Mouse (Mus musculus) liver, adult 2 months (tissue): ENCODE data around the gene 2210011C24Rik.

Experiments
- CTCF ChIP-seq: fragments of 200-500 bp; IDR thresholded peaks from 2 replicates; pipeline ENCODE4 v1.5.1; 2011; ENCODE audit warnings: low read depth, low read length, control low read depth
- POLR2A ChIP-seq: fragments of 200-500 bp; IDR thresholded peaks from 2 replicates; pipeline ENCODE4 v1.6.1; 2011; ENCODE audit warnings: low read length, control low read depth; ENCODE audit not compliant: insufficient read depth; ENCODE audit errors: extremely low read depth

DNA sequence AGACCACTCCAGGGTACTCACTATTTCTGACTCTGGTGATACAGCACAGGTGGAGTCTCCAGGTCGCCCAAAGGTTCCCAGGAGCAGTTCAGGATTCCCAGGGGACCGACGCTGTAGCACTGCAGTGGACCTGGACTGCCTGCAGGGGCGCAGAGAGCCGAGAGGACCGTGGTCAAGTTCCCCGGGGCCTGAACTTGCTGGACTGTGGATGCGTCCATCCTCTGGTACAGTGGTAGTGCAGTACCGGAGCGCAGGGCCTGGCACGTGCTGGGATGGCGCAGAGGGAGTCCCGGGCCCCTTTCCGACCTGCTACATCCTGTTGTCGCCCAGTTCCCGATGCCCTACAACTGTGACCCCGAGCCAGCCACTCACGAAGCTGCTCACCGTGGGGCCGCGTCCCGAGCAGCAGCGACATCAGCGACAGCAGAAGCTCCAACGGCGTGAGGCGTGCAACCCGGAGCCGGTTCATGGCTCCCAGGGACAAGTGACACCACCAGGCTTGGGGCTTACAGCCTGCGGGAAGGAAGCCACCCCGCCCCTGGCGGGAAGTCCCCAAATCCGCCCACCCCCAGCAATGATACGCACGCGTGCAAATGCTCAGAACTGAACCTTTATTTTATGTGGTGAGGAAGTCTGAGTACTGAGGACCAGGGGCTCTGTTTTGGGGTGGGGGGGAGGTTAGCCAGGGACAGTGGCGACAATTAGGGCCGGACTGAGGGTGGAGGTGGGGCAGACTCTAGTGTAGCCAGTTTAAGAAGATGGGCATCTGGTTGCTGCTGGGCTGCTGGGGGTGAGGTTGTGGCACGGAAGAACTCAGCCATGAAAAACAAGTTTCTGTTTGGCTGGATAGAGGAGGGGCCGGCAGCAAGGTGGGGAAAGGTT lies 30.3 kb upstream of the 2210011C24Rik start, which contains the start of gene Il27ra:
- TF ChIP-seq POLR2A = 0 out of 2 replicates have a peak, but pooled peaks have one; percentile 24
- TF ChIP-seq CTCF = peak; percentile 84
